Mouse (Mus musculus) embryonic facial prominence, embryonic 11.5 days (tissue): ENCODE data around the gene Tnrc18. TPM values are rescaled to one million over a fixed set of nuclear protein-coding genes. Genes with fewer than 3 reads are reported as not detected.

ENCODE experiments used
- ATAC-seq: fragments of 200-750 bp; cut with Nextera tagmentation; replicated peaks from 2 replicates; pipeline ENCODE4 v1.8.0; 2017; ENCODE audit warnings: low read depth; ENCODE audit not compliant: insufficient number of reproducible peaks, low FRiP score, low TSS enrichment
- DNase-seq: peaks from one replicate; pipeline ENCODE4 v3.0.0-alpha.2; 2015; ENCODE audit warnings: low spot score
- H3K27ac ChIP-seq: fragments of 300-500 bp; sonication (generic); replicated peaks from 2 replicates; pipeline ENCODE4 v1.5.1; 2014; ENCODE audit warnings: mild to moderate bottlenecking, low read depth, low read length, control low read depth
- H3K27me3 ChIP-seq: fragments of 300-500 bp; sonication (generic); 2 replicates; pipeline ENCODE4 v1.6.1; 2014; ENCODE audit warnings: mild to moderate bottlenecking, low read length, moderate library complexity, mixed read lengths; ENCODE audit not compliant: control insufficient read depth, insufficient read depth
- H3K36me3 ChIP-seq: fragments of 300-500 bp; sonication (generic); replicated peaks from 2 replicates; pipeline ENCODE4 v1.6.1; 2014; ENCODE audit warnings: low read depth, mild to moderate bottlenecking, low read length, moderate library complexity, mixed read lengths; ENCODE audit not compliant: control insufficient read depth, insufficient read depth
- H3K4me1 ChIP-seq: fragments of 300-500 bp; sonication (generic); 2 replicates; pipeline ENCODE4 v1.6.1; 2014; ENCODE audit warnings: low read length, mixed read lengths; ENCODE audit not compliant: control insufficient read depth, insufficient read depth
- H3K4me2 ChIP-seq: fragments of 300-500 bp; sonication (generic); 2 replicates; pipeline ENCODE4 v1.6.1; 2014; ENCODE audit warnings: low read depth, mild to moderate bottlenecking, control low read depth, low read length, moderate library complexity
- H3K4me3 ChIP-seq: fragments of 300-500 bp; sonication (generic); 2 replicates; pipeline ENCODE4 v1.5.1; 2014; ENCODE audit warnings: low read depth, low read length, control low read depth
- H3K9ac ChIP-seq: fragments of 300-500 bp; sonication (generic); replicated peaks from 2 replicates; pipeline ENCODE4 v1.6.1; 2014; ENCODE audit warnings: mild to moderate bottlenecking, control low read depth, low read length
- H3K9me3 ChIP-seq: fragments of 300-500 bp; sonication (generic); replicated peaks from 2 replicates; pipeline ENCODE4 v1.6.1; 2016; ENCODE audit warnings: mild to moderate bottlenecking, low read length, inconsistent platforms, mixed read lengths; ENCODE audit not compliant: control insufficient read depth
- WGBS: fragments of 180-500 bp; shearing (Covaris S2); extraction: QIAGEN DNeasy Blood & Tissue Kit; methylation state at CpG from one replicate; pipeline ENCODE4 v1.1.7; 2014; 5-methylcytosine and 5-hydroxymethylcytosine counted together
- polyA plus RNA-seq: library from polyadenylated mRNA; unstranded; fragments of >200 nt; fragmentation: Nextera tagmentation; extraction: Ambion mirVana; gene quantifications from 2 replicates; pipeline ENCODE4 v1.2.1, GENCODE M21; 2014

The Tnrc18 gene
- polyA plus RNA-seq, 1 experiment from 2014 or later = 26.4 TPM

DNA sequence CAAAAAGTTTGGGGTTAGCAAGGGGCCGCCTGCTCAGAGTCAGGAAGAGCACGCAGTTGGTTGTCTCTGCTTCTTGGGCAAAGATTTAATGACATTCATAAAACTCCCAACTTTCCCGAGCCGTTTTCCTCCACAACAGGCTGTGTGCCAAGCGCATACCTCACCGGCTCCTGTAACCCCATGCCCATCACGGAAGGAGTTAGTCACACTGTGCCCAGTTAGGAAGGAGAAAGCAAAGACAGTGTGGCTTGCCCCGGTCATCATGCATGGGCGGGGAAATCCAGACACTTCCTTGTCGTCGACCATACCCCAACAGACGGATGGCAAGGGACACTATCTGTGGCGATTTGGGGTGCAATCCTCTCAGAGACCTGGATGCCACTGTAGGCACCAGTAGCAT, 19.8 kb downstream of the Tnrc18 start:
- Histone ChIP-seq H3K36me3 (no peaks in the 10 kb centered on the region; the same call in 1 of the 2 replicates), H3K4me1 (peaks cover 6% of the 10 kb centered on the region), H3K4me3 (no peak overlapping the region), H3K9me3 (no peaks in the 10 kb centered on the region), H3K27me3 (no peaks in the 10 kb centered on the region), H3K27ac (no peak overlapping the region), H3K9ac (no peak overlapping the region), H3K4me2 (no peak overlapping the region)
- DNase-seq (no peak), ATAC-seq (no peak)
- 92% methylated on average over 13 of the region's 13 CpGs for WGBS

DNA sequence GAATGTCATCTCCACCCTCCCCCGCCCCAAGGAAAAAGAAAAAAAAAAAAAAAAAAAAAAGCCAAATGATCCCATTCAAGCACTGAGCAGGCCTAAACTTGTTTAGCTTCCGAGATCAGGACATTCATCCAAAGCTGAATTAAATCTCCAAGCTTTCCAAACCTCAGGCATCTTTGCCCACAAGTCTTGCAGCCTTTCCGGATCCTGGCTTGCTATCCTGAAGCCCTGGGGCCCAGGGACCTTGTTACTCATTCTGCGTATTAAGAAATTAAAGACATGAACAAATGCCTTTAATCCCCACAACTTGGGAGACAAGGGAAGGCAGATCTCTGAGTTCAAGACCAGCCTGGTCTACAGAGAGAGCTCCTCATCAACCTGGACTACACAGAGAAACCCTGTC, 20.5 kb downstream of the Tnrc18 start:
- H3K27ac ChIP-seq = no peak overlapping the region
- peaks cover 3% of the 10 kb centered on the region for H3K4me1 ChIP-seq
- no peak overlapping the region for H3K4me2 ChIP-seq
- H3K36me3 ChIP-seq = no peaks in the 10 kb centered on the region; the same call in 1 of the 2 replicates
- ATAC-seq = no peak
- DNase-seq = no peak
- WGBS = 94% methylated on average over 4 of the region's 4 CpGs
- H3K9ac ChIP-seq = no peak overlapping the region
- H3K27me3 ChIP-seq = no peaks in the 10 kb centered on the region
- no peak overlapping the region for H3K4me3 ChIP-seq
- no peaks in the 10 kb centered on the region for H3K9me3 ChIP-seq

DNA sequence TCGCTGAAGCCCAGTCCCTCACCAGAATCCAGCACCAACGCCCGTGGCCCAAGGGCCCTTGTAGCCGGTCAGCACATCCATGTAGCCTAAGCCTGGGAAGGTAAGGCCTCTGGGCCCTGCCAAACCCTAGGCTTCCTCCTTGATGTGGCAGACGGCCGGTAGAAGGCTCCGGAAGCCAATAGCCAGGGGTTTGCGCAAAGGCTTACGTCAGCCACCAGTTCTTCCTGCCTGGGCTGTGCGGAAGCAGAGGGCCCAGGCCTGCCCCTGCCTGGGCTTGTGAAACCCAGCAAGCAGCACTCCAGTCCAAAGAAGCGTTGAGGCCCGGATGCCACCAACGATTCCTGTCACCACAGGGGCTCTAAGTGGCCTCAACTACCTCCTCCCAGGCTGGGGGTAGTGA, 22.9 kb downstream of the Tnrc18 start:
- no peak overlapping the region for H3K4me2 ChIP-seq
- no peak overlapping the region for H3K4me3 ChIP-seq
- no peaks in the 10 kb centered on the region for H3K27me3 ChIP-seq
- WGBS = 87% methylated on average over 13 of the region's 13 CpGs
- ATAC-seq (no peak), DNase-seq (no peak)
- no peak overlapping the region for H3K9ac ChIP-seq
- H3K27ac ChIP-seq = no peak overlapping the region
- no peaks in the 10 kb centered on the region for H3K4me1 ChIP-seq
- no peaks in the 10 kb centered on the region for H3K9me3 ChIP-seq
- H3K36me3 ChIP-seq = peaks cover 3% of the 10 kb centered on the region

DNA sequence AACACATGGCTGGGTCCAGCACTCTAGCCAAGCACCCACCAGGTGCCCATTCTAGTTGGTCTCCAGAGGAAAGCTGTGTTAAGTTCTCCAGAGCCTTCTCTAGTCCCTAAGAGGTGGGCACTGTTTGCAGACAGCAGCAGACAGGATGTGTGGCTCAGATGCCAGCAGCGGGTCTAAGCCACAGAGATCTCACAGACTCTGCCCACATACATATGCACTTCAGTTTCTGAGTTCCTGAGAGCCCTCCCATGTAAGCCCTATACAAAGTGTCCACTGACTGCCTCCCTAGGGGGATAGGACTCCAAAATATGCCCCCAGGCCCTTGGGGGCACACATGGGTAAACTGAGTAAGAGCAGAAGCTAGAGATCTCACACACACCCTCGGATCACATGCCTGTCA, 23.3 kb downstream of the Tnrc18 start:
- no peaks in the 10 kb centered on the region for H3K27me3 ChIP-seq
- H3K4me2 ChIP-seq = no peak overlapping the region
- H3K9ac ChIP-seq = no peak overlapping the region
- H3K4me1 ChIP-seq = no peaks in the 10 kb centered on the region
- ATAC-seq = no peak
- 91% methylated on average over 2 of the region's 2 CpGs for WGBS
- DNase-seq = no peak
- no peak overlapping the region for H3K4me3 ChIP-seq
- H3K36me3 ChIP-seq = peaks cover 5% of the 10 kb centered on the region
- no peaks in the 10 kb centered on the region for H3K9me3 ChIP-seq
- no peak overlapping the region for H3K27ac ChIP-seq

DNA sequence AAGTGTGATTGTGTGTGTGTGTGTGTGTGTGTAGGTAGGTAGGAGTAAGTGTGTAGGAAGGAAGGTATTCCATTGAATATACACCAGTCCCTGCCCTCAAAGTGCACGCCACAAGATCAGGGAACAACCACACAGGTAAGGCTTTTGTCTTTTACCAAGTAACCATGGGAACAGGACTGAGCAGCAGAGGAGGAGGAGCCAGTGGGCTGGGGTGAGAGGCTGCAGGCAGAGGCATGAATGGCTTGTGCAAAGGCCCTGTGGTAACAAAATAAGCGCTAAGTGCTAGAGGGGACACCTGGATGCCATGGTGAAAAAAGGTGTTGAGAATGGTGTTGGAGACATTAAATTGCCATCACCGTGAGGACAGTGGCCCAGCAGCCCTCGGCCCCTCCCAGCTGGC, 24.9 kb downstream of the Tnrc18 start:
- 90% methylated on average over 4 of the region's 4 CpGs for WGBS
- DNase-seq (no peak), ATAC-seq (no peak)
- Histone ChIP-seq H3K9me3 (no peaks in the 10 kb centered on the region), H3K27ac (no peak overlapping the region), H3K36me3 (peaks cover 19% of the 10 kb centered on the region), H3K27me3 (no peaks in the 10 kb centered on the region), H3K4me1 (no peaks in the 10 kb centered on the region), H3K4me2 (no peak overlapping the region), H3K4me3 (no peak overlapping the region), H3K9ac (no peak overlapping the region)

DNA sequence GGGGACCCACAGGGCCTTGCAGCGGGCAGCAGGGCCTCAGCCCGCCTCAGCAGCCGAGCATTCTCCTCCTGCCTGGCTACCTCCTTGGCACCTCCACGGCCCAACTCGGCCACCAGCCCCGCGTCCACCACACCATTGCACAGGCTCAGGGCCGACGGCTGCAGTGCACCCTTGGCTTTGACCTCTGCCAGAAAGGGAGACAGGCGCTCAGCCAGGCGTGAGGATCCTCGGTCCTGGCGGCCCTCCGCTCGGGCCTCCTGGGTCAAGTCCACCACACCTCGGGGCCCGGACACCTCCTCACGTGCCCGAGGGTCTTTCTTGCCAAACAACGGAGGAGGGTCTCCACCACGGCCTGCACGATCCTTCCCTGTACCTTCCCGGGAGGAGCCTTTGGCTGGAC, 29.2 kb downstream of the Tnrc18 start:
- H3K27ac ChIP-seq = no peak overlapping the region
- DNase-seq (no peak), ATAC-seq (no peak; the same call in 1 of the 2 replicates)
- 94% methylated on average over 20 of the region's 23 CpGs for WGBS
- no peak overlapping the region for H3K4me2 ChIP-seq
- H3K4me1 ChIP-seq = no peaks in the 10 kb centered on the region
- peaks cover 26% of the 10 kb centered on the region for H3K36me3 ChIP-seq
- H3K4me3 ChIP-seq = no peak overlapping the region
- no peaks in the 10 kb centered on the region for H3K9me3 ChIP-seq
- H3K9ac ChIP-seq = no peak overlapping the region
- no peaks in the 10 kb centered on the region for H3K27me3 ChIP-seq

DNA sequence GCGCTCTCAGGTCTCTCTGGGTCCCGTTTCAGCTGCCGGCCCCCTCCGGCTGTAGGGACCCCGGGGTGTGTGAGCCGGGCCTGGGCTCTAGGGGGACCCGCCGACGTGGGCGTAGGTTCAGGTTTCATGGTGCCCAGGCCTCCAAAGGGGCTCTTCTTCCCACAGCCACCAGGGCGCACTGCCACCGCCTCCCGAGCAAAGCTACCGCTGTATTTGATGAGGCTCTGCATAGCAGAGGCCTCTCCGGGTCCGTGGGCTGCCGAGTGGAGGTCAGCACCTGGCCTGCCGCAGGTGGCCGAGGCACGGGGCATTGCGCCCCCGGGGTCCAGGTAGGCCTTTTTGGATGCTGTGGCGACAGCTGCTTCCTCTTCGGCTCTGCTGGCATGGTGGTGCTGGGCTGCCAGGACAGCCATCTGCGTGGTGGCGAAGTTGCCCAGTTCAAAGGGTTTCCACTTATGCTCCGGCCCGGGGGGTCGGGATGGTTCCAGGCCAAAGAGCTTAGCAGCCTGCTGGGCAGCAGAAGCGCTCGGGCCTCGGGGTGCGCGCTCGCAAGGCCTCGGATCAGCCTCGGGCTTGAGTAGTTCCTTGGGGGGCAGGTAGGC, 30.1 kb downstream of the Tnrc18 start:
- H3K4me1 ChIP-seq = no peaks in the 10 kb centered on the region
- 88% methylated on average over 37 of the region's 37 CpGs for whole genome bisulfite sequencing
- no peak for DNase-seq
- H3K9ac ChIP-seq = no peak overlapping the region
- no peaks in the 10 kb centered on the region for H3K27me3 ChIP-seq
- peaks cover 26% of the 10 kb centered on the region for H3K36me3 ChIP-seq
- H3K4me2 ChIP-seq = no peak overlapping the region; the same call in 1 of the 2 replicates
- ATAC-seq = no peak
- no peaks in the 10 kb centered on the region for H3K9me3 ChIP-seq
- no peak overlapping the region for H3K27ac ChIP-seq
- no peak overlapping the region for H3K4me3 ChIP-seq

DNA sequence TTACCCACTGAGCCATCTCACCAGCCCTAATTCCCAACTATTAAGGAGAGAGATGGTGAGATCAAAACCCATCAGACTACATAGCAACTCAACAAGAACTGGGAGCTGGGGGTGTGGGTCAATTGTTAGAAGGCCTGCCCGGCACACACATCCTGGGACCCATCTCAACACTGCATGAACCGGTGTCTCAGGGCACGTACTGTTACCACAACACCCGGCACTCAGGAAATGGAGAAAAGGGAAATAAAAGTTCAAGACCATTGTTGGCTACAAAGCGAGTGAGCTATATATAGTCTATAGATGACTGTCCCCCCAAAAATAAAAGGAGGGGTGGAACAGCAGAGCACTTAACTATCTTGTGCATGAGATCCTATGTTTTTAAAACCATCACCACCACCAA, 30.8 kb downstream of the Tnrc18 start:
- ATAC-seq = no peak
- no peak for DNase-seq
- Histone ChIP-seq H3K27ac (no peak overlapping the region), H3K36me3 (peaks cover 26% of the 10 kb centered on the region), H3K4me3 (no peak overlapping the region), H3K9ac (no peak overlapping the region), H3K9me3 (no peaks in the 10 kb centered on the region), H3K27me3 (no peaks in the 10 kb centered on the region), H3K4me2 (no peak overlapping the region; the same call in 1 of the 2 replicates), H3K4me1 (no peaks in the 10 kb centered on the region)
- 88% methylated on average over 5 of the region's 5 CpGs for WGBS
